In genomic region chr4:108217332-108218179, GRCm38 (mm10) we compare ENCODE assay signal across 8 mouse cellular contexts. TPM values are rescaled to one million over a fixed set of nuclear protein-coding genes. Genes with fewer than 3 reads are reported as not detected.
DNase-seq lines count a peak whose midpoint lies in the region; ATAC-seq lines count a peak whose summit lies in the region.

Zyg11a (minus strand) TSS chr4:108218048.

- WGBS in hindbrain, embryonic 11.5 days: 1% methylated on average over 93 of the region's 107 CpGs
- WGBS in limb, embryonic 13.5 days: under 1% methylated on average over 96 of the region's 107 CpGs
- 3% methylated on average over 63 of the region's 107 CpGs for WGBS in neural tube, embryonic 13.5 days

- no peak within 1 kb of the TSS for H3K9ac ChIP-seq in hindbrain, embryonic 11.5 days (ENCODE audit: low read depth, low read length)
- H3K9ac ChIP-seq in limb, embryonic 13.5 days: peak within 1 kb of the TSS; percentile 50
- H3K9ac ChIP-seq in neural tube, embryonic 13.5 days: 0 out of 2 replicates have a peak within 1 kb of the TSS, but pooled peaks have one; percentile 53

- no peaks in the 10 kb centered on the region for H3K36me3 ChIP-seq in megakaryocyte, embryonic 14.5 days (replicated peaks; ENCODE audit: low read length)
- H3K36me3 ChIP-seq in hindbrain, embryonic 11.5 days (ENCODE audit: control insufficient read depth, insufficient read depth, low read length): no peaks in the 10 kb centered on the region
- H3K36me3 ChIP-seq in limb, embryonic 13.5 days: no peaks in the 10 kb centered on the region
- no peaks in the 10 kb centered on the region for H3K36me3 ChIP-seq in neural tube, embryonic 13.5 days

- peak within 1 kb of the TSS; percentile 90 for H3K4me3 ChIP-seq in megakaryocyte, embryonic 14.5 days (replicated peaks)
- peak within 1 kb of the TSS; percentile 36 for H3K4me3 ChIP-seq in hindbrain, embryonic 11.5 days (ENCODE audit: low read depth, low read length)
- H3K4me3 ChIP-seq in limb, embryonic 13.5 days: peak within 1 kb of the TSS; percentile 55
- H3K4me3 ChIP-seq in neural tube, embryonic 13.5 days: peak within 1 kb of the TSS; percentile 40

- H3K9me3 ChIP-seq in megakaryocyte, embryonic 14.5 days: peaks cover 6% of the 10 kb centered on the region
- H3K9me3 ChIP-seq in hindbrain, embryonic 11.5 days (ENCODE audit: control insufficient read depth, low read length): no peaks in the 10 kb centered on the region
- no peaks in the 10 kb centered on the region for H3K9me3 ChIP-seq in limb, embryonic 13.5 days
- H3K9me3 ChIP-seq in neural tube, embryonic 13.5 days: no peaks in the 10 kb centered on the region

- peaks cover 64% of the 10 kb centered on the region for H3K27me3 ChIP-seq in megakaryocyte, embryonic 14.5 days (replicated peaks)
- peaks cover 29% of the 10 kb centered on the region for H3K27me3 ChIP-seq in hindbrain, embryonic 11.5 days (ENCODE audit: control insufficient read depth, insufficient read depth, low read length)
- H3K27me3 ChIP-seq in limb, embryonic 13.5 days: peaks cover 56% of the 10 kb centered on the region
- H3K27me3 ChIP-seq in neural tube, embryonic 13.5 days: peaks cover 60% of the 10 kb centered on the region

- no peak within 1 kb of the TSS for H3K27ac ChIP-seq in hindbrain, embryonic 11.5 days (ENCODE audit: low read depth, low read length)
- no peak within 1 kb of the TSS for H3K27ac ChIP-seq in limb, embryonic 13.5 days
- H3K27ac ChIP-seq in neural tube, embryonic 13.5 days (replicated peaks): no peak within 1 kb of the TSS

- peak within 1 kb of the TSS; percentile 50 for H3K4me2 ChIP-seq in hindbrain, embryonic 11.5 days (replicated peaks; ENCODE audit: low read depth, low read length)
- peak within 1 kb of the TSS; percentile 73 for H3K4me2 ChIP-seq in limb, embryonic 13.5 days (replicated peaks)
- H3K4me2 ChIP-seq in neural tube, embryonic 13.5 days: peak within 1 kb of the TSS; percentile 54

- no peak for ATAC-seq in megakaryocyte, adult 5-6 weeks (ENCODE audit: poor library complexity, severe bottlenecking)
- 0 out of 2 replicates have a peak, but pooled peaks have one; percentile 29 for ATAC-seq in common myeloid progenitor, adult 5-6 weeks (replicated peaks; ENCODE audit: low read depth, poor library complexity, severe bottlenecking)
- ATAC-seq in hindbrain, embryonic 11.5 days (ENCODE audit: low FRiP score): peak; percentile 45; the same call in 1 of the 2 replicates
- peak; percentile 64; the same call in 1 of the 2 replicates for ATAC-seq in limb, embryonic 13.5 days (ENCODE audit: low FRiP score, low read depth)
- ATAC-seq in neural tube, embryonic 13.5 days (ENCODE audit: low read depth): peak; percentile 56
- no peak for ATAC-seq in frontal cortex, adult (ENCODE audit: low TSS enrichment)

- peak; percentile 51 for DNase-seq in hindbrain, embryonic 11.5 days (ENCODE audit: low spot score)
- no peak for DNase-seq in gastrocnemius, postnatal 14 days

- intact Hi-C loops in gastrocnemius, postnatal 14 days (cut with DNase I; ENCODE audit: low total_unique reads): no loop called here

- peaks cover 11% of the 10 kb centered on the region for H3K4me1 ChIP-seq in megakaryocyte, embryonic 14.5 days
- H3K4me1 ChIP-seq in hindbrain, embryonic 11.5 days (replicated peaks; ENCODE audit: control insufficient read depth, insufficient read depth, low read length): no peaks in the 10 kb centered on the region; the same call in 1 of the 2 replicates
- peaks cover 14% of the 10 kb centered on the region; the same call in 1 of the 2 replicates for H3K4me1 ChIP-seq in limb, embryonic 13.5 days
- H3K4me1 ChIP-seq in neural tube, embryonic 13.5 days (replicated peaks): peaks cover 8% of the 10 kb centered on the region; the same call in 1 of the 2 replicates

RNA-seq across cellular contexts. Expression of gene Zyg11a, which starts in this region (rescaled TPM):
- not detected in 2 replicates for polyA plus RNA-seq in megakaryocyte, embryonic 14.5 days (2012; ENCODE audit: insufficient read depth, low replicate concordance)
- total RNA-seq in megakaryocyte, adult 5-6 weeks (2015): not detected in 2 replicates
- not detected in 2 replicates for total RNA-seq in megakaryocyte, adult 5-6 weeks (2017)
- not detected in 2 replicates for total RNA-seq in common myeloid progenitor, adult 5-6 weeks (2017)
- 0.31 TPM in 1 of 2 replicates, not detected in the other for polyA plus RNA-seq in hindbrain, embryonic 11.5 days (2014; fragmentation: Nextera tagmentation; extraction: Ambion mirVana)
- polyA plus RNA-seq in limb, embryonic 13.5 days (2015; fragmentation: Nextera tagmentation; extraction: Ambion mirVana): 0.15 and 0.18 TPM in 2 replicates
- polyA plus RNA-seq in neural tube, embryonic 13.5 days (2015; fragmentation: Nextera tagmentation; extraction: Ambion mirVana): not detected in 2 replicates
- total RNA-seq in gastrocnemius, postnatal 14 days (2021): under 1 TPM; 0.37 to 0.66 TPM

Comparison
In these comparisons a context has a peak if more than half of its experiments do, and no peak if none do; other contexts are left out.
1. Peak in ATAC-seq in common myeloid progenitor, adult 5-6 weeks; RNA of the gene not detected or under 1 TPM.
2. Peak in DNase-seq, ATAC-seq, H3K4me3 ChIP-seq and H3K4me2 ChIP-seq in hindbrain, embryonic 11.5 days; RNA of the gene not detected or under 1 TPM.
3. Peak in ATAC-seq, H3K4me3 ChIP-seq, H3K9ac ChIP-seq and H3K4me2 ChIP-seq in limb, embryonic 13.5 days; RNA of the gene not detected or under 1 TPM.
4. Peak in ATAC-seq, H3K4me3 ChIP-seq, H3K9ac ChIP-seq and H3K4me2 ChIP-seq in neural tube, embryonic 13.5 days; RNA of the gene not detected or under 1 TPM.
5. H3K4me3 ChIP-seq: peak in every context shown above with its lines; median percentile 90 in megakaryocyte, embryonic 14.5 days; 55 in limb, embryonic 13.5 days; 40 in neural tube, embryonic 13.5 days; 36 in hindbrain, embryonic 11.5 days.